Mouse (Mus musculus) telencephalon, adult 2 months (tissue): ENCODE measurements around the gene Slc4a8.

ENCODE experiments used
- DNase-seq: peaks from one replicate; pipeline ENCODE4 v3.0.0-alpha.2; 2011; ENCODE audit warnings: low read depth, low spot score

Gene Slc4a8

DNA sequence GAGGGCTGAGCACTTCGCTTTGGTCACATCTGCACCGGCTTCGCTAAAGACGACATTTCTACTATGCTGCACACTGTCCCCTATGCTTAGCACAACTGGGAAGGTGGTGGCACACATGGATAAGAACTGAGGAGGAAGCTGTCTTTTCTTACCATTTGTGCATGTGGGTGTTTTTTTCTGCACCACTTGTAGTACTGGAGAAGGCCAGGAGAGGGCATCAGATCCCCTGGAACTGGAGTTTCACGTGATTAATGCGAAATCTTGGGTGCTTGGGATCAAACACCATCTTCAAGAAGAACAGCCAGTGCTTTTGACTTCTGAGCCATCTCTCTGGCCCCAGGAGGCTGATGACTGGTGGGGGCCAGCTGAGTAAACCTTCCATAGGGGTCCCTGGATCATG lies 69.1 kb downstream of the Slc4a8 start:
- no peak for DNase-seq

DNA sequence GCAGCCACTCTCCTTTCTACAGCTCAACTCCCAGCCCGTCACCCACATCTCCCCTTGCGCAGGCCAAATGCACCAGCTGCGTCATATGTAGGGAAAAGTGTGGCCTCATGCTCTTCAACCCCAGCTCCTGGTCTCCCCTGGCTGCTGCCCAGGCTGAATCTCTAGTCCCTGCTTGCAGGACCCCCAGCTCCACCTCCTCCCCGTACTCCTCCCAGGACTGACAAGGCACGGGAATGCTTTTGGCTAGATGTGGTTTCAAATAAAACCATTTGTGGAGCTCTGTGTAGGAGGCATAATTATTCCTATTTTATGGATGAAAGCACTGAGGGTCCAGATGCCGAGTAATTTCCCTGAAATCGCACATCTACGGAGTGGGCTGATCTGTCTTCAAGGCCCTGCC lies 70.6 kb downstream of the Slc4a8 start:
- peak; percentile 81 for DNase-seq

- peak; percentile 76 for DNase-seq
These were observed 71.2 kb downstream of the Slc4a8 start for GRCm38 (mm10) chr15:100832784-100833183.

- no peak for DNase-seq
These were observed 75.2 kb downstream of the Slc4a8 start for GRCm38 (mm10) chr15:100836729-100837128.

GRCm38 (mm10) chr15:100838607-100839207 lies 77.2 kb downstream of the Slc4a8 start:
- no peak for DNase-seq

GRCm38 (mm10) chr15:100844336-100844735 lies 82.8 kb downstream of the Slc4a8 start:
- no peak for DNase-seq

DNA sequence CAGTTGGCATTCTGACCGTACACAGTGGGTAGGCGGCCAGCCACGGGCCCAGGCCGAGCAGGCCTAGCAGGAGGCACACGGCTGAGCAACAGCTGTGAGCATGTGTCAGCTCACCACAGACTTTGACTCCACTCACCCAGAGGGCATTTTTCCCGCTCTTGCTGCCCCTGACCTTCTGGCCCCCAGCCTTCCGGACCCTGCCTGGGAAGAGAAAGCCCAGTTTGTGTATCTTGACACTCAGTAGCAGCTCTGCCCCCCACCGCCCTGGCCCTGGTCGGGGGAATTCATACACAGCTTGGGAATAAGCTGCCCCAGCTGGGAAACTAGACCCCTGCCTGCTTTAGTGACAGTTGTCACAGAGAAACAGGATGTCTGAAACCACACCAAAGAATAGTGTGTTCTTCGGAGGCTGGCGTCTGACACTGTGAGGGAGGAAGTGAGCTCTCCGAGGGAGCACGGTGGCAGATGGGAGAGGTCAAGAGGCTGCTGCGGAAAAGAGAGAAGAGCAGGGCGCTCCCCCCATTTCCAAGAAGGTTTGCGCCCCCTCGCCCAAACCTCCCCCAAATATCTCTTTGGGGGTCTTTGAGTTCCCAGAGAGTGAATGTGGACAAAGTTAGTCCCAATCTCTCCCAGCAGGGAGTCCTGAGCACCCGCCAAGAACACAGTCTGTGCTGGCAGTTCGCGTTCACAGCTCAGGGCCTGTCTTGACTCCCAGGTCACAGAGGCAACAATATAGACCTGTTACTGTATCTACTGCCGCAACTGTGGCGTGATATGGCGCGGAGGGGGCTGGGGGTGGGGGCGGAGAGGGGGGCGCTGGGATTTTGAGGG lies 83.7 kb downstream of the Slc4a8 start:
- DNase-seq: no peak

GRCm38 (mm10) chr15:100847193-100847592 lies 85.6 kb downstream of the Slc4a8 start:
- DNase-seq: no peak

- DNase-seq: no peak
These were observed 96.0 kb downstream of the Slc4a8 start for GRCm38 (mm10) chr15:100857586-100857985.

- no peak for DNase-seq
These were observed 99.3 kb downstream of the Slc4a8 start for GRCm38 (mm10) chr15:100860856-100861255.

DNA sequence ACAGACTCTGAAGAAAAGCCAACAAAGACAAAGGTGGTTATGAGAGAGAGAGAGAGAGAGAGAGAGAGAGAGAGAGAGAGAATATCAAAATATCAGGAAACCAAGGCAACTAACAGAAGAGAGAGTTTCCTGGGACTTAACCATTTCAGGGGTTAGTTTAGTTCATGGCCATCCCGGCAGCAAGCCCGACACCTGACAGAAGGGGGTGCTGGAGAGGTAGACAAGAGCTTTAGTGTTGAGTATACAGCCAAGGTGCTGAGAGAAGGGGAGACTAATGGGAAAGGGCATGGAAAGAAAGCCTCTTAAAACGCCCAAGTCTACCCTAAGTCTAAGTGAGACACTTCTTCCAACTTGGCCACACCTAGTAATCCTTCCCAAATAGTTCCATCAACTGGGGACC lies 104.0 kb downstream of the Slc4a8 start:
- no peak for DNase-seq

GRCm38 (mm10) chr15:100869558-100869957 lies 108.0 kb downstream of the Slc4a8 start, which contains the start of gene Scn8a:
TSS of gene Scn8a (plus strand) at chr15:100869858.
- DNase-seq: no peak

DNA sequence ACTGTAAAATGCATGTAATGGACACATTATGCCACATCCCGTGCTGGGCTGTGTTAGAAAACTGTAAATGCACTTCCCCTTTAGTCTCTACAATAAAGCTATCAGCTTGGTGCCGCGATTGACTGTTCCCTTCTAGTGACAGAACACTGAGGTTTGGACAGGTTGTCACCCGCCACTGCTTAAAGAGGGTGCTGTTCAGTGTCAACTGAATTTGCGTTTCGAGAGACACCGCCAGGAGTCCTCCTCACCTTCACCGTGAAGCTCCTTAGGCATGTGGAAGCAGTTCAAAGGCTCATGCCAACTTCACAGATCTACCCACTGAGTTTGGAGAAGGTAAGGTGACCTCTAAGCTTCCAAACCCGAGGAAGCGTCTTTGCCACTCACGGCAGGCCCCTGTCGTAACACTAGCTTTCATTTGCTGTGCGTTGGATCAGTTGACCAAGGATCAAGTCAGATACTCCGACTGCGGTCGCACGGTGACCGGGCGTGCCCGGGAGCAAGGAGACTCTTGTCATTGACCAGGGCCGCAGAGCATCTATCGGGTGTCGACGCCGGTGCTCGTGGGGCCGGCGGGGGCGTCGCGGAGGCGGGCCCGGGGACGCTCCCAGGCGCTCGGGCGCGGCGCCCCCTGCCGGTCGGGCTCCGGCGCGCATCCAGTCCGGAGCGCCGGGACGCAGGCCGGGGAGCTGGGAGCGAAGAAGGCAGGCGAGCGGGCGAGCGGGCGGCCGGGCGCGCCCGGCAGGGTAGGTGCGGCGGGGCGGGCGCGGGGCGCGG lies 108.6 kb downstream of the Slc4a8 start:
- no peak for DNase-seq

DNA sequence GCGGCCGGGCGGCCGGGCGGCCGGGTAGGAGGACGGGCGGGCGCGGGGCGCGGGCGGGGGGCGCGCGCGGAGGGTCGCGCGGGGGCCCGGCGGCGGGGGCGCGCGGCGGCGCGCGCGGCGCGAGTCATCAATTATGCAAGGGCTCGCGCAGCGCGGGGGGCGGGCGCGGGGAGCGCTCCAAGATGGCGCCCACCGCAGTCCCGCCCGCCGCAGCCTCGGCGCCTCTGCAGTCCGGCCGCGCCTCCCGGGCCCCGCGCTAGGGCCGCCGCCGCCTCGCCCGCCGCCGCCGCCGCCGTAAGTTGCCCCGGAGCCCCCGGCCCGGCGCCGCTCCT lies 109.2 kb downstream of the Slc4a8 start:
- no peak for DNase-seq

DNA sequence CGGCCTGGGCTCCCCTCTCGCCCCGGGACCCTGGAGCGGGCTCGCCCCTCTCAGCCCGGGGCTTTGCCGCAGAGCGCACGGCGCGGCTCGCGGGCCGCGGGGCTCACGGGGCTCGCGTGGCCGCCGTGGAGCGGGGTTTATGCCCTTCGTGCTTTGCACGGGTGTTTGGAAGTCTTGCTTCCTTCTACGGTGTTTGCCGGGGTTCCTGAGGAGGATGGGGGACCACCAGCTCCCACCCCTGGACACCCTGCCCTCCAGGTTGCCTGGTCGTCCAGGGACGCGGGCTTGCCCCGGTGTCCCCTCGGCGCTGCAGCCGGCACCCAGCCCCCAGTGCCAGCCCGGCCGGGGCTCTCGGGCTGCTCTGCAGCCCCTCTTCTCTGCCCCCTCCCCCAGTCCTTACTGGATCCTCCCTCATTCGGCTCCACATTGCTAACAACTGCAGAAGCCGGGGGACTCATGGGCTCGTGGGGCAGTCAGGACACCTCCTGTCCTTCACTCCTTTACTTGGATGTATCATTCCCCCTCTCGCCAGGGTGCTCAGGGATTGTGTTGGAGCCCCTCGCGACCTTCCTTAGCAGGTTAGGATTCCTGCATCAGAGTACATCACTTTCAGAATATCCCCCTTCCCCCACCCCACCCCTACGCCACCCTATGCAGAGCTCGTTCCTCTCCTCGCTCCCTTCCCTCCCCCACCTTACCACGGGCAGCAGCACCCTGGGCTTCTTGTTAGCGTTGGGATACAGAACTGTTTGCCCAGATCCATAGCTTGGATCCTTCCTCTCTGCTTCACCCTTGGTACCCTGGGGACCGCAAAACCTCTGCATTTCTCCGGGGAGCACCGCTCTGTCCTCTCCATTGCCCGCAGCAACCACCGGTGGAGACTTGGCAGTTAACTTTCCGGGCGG lies 109.8 kb downstream of the Slc4a8 start:
- DNase-seq: no peak

DNA sequence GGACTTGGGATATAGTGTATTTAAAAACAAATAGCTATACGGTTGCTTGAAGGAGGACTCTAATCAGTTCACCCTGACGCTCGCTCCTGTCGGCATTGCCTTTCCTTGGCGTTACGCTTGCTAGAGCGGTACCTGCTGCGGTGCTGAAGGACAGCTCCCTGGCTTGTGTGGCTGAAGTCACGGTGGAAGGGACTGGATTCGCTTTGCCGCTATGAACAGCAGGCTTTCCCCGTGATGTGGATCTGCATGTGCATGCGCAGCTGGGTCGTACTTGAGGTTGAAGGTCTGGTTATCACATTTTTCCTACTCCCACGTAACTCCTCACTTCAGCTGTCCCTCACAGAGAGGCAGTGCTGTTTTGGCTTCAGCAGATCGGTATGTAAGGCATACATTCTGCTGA lies 111.6 kb downstream of the Slc4a8 start:
- no peak for DNase-seq
